Mouse (Mus musculus): ENCODE results near the gene Gpr152.

GRCm38 (mm10) chr19:4099837-4100717 is 39.5 kb upstream of the Gpr152 start, which contains the start of gene Pitpnm1:
- no peak for TF ChIP-seq CTCF (IDR thresholded peaks at IDR 0.05; ENCODE audit: low read depth, low read length)
- no peak for TF ChIP-seq EP300 (IDR thresholded peaks at IDR 0.05; ENCODE audit: insufficient read depth, low read depth, low read length)
- TF ChIP-seq POLR2A (IDR thresholded peaks at IDR 0.05; ENCODE audit: insufficient read depth, low read length), result no peak

Data from ES-Bruce4 (cell line).